Mouse (Mus musculus): ENCODE measurements around the gene Scarf1. TPM values are rescaled to one million over a fixed set of nuclear protein-coding genes. Genes with fewer than 3 reads are reported as not detected.

The Scarf1 gene
- polyA plus RNA-seq, 1 experiment from 2014 or later = 4.2 TPM

DNA sequence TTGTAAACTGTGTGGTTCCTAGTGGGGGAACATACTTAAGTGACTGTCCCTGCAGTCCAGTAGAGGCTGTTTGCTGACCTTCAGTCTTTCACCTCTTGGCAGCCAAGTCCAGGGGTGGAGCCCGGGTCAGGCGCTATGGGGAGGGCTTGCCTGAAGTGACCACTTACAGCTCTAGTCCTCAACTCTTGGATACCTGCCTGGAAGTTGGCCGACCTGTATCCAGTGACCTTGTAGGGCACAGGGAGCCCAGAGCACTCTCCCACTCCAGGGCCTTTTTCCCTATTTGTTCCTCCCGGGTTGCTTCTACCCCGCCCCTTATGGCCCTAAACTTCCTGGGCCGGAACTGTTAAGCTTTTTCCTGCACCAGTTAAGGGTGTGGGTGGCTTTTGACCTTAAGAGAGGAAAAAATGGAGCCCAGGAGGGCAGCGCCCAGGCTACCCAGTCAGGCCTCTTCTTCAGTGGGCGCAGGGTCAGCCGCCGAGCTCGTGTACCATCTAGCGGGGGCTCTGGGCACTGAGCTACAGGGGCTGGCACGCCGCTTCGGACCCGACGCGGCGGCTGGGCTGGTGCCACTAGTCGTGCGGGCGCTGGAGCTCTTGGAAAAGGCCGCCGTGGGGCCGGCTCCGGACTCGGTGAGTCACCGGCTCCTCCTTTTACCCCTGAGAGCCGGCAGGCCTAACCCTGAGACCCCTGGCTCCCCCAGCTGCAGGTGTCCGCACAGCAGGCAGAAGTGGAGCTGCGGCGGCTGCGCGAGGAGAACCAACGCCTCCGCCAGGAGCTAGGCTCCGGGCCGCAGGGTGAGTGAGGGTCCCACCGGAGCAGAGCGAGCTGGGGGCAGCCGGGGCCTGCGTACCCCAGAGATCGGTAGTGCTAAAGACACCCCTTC is 3.4 kb upstream of the Scarf1 start, which contains the start of gene Rilp:
TSS of gene Rilp (plus strand) at position 354 of the 886 bp plus-strand sequence.
- Histone ChIP-seq H3K9ac (peak within 1 kb of the TSS; percentile 57), H3K4me2 (replicated peaks) (peak within 1 kb of the TSS; percentile 83), H3K27me3 (ENCODE audit: control insufficient read depth, insufficient read depth, low read length) (no peaks in the 10 kb centered on the region), H3K36me3 (replicated peaks; ENCODE audit: control insufficient read depth, insufficient read depth) (peaks cover 51% of the 10 kb centered on the region), H3K9me3 (ENCODE audit: control insufficient read depth, low read length) (no peaks in the 10 kb centered on the region), H3K27ac (peak within 1 kb of the TSS; percentile 69), H3K4me1 (replicated peaks; ENCODE audit: control insufficient read depth, insufficient read depth, low read length) (peaks cover 7% of the 10 kb centered on the region), H3K4me3 (replicated peaks; ENCODE audit: low read length) (peak within 1 kb of the TSS; percentile 36)
- DNase-seq (ENCODE audit: low spot score) (peak; percentile 51), ATAC-seq (ENCODE audit: low FRiP score) (peak; percentile 82)
- 2% methylated on average over 43 of the region's 43 CpGs for WGBS

- peak overlapping the region; percentile 57 for H3K9ac ChIP-seq
- H3K4me1 ChIP-seq (replicated peaks; ENCODE audit: control insufficient read depth, insufficient read depth, low read length) = peaks cover 7% of the 10 kb centered on the region
- H3K4me2 ChIP-seq (replicated peaks) = peak overlapping the region; percentile 83
- WGBS = 3% methylated on average over 23 of the region's 24 CpGs
- H3K36me3 ChIP-seq (replicated peaks; ENCODE audit: control insufficient read depth, insufficient read depth) = peaks cover 44% of the 10 kb centered on the region
- H3K27ac ChIP-seq = peak overlapping the region; percentile 69
- H3K4me3 ChIP-seq (replicated peaks; ENCODE audit: low read length) = peak overlapping the region; percentile 36
- no peaks in the 10 kb centered on the region for H3K27me3 ChIP-seq (ENCODE audit: control insufficient read depth, insufficient read depth, low read length)
- peak; percentile 91 for ATAC-seq (ENCODE audit: low FRiP score)
- H3K9me3 ChIP-seq (ENCODE audit: control insufficient read depth, low read length) = no peaks in the 10 kb centered on the region
- DNase-seq (ENCODE audit: low spot score) = peak; percentile 90
Measured at GRCm38 (mm10) chr11:75510627-75510993, 2.7 kb upstream of the Scarf1 start.

- Histone ChIP-seq H3K27ac (no peak overlapping the region), H3K27me3 (ENCODE audit: control insufficient read depth, insufficient read depth, low read length) (no peaks in the 10 kb centered on the region), H3K9ac (no peak overlapping the region), H3K36me3 (replicated peaks; ENCODE audit: control insufficient read depth, insufficient read depth) (peaks cover 38% of the 10 kb centered on the region), H3K9me3 (ENCODE audit: control insufficient read depth, low read length) (no peaks in the 10 kb centered on the region), H3K4me3 (replicated peaks; ENCODE audit: low read length) (no peak overlapping the region; the same call in 1 of the 2 replicates), H3K4me2 (replicated peaks) (no peak overlapping the region), H3K4me1 (replicated peaks; ENCODE audit: control insufficient read depth, insufficient read depth, low read length) (peaks cover 7% of the 10 kb centered on the region)
- ATAC-seq (ENCODE audit: low FRiP score) (no peak), DNase-seq (ENCODE audit: low spot score) (no peak)
- 88% methylated on average over 6 of the region's 6 CpGs for WGBS
Measured at GRCm38 (mm10) chr11:75511213-75511612, 2.1 kb upstream of the Scarf1 start.

- Histone ChIP-seq H3K4me2 (replicated peaks) (no peak overlapping the region), H3K27ac (no peak overlapping the region), H3K36me3 (replicated peaks; ENCODE audit: control insufficient read depth, insufficient read depth) (peaks cover 28% of the 10 kb centered on the region), H3K9ac (no peak overlapping the region), H3K4me1 (replicated peaks; ENCODE audit: control insufficient read depth, insufficient read depth, low read length) (peaks cover 7% of the 10 kb centered on the region), H3K9me3 (ENCODE audit: control insufficient read depth, low read length) (no peaks in the 10 kb centered on the region), H3K4me3 (replicated peaks; ENCODE audit: low read length) (no peak overlapping the region), H3K27me3 (ENCODE audit: control insufficient read depth, insufficient read depth, low read length) (no peaks in the 10 kb centered on the region)
- ATAC-seq (ENCODE audit: low FRiP score) (no peak), DNase-seq (ENCODE audit: low spot score) (no peak)
- 83% methylated on average over 9 of the region's 9 CpGs for WGBS
Measured at GRCm38 (mm10) chr11:75512301-75513018, 880 bp upstream of the Scarf1 start.

DNA sequence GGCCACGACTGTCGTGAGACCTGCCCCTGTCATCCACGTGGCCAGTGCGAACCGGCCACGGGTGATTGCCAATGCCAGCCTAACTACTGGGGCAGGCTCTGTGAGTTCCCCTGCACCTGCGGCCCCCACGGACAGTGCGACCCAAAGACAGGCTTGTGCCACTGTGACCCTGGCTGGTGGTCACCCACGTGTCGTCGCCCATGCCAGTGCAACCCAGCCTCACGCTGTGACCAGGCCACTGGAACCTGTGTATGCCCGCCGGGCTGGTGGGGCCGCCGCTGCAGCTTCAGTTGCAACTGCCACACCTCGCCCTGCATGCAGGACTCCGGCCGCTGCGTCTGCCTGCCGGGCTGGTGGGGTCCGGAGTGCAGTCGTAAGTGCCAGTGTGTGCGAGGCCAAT is 1.8 kb downstream of the Scarf1 start:
- Histone ChIP-seq H3K27me3 (ENCODE audit: control insufficient read depth, insufficient read depth, low read length) (no peaks in the 10 kb centered on the region), H3K9ac (no peak overlapping the region), H3K4me2 (replicated peaks) (no peak overlapping the region), H3K36me3 (replicated peaks; ENCODE audit: control insufficient read depth, insufficient read depth) (0 out of 2 replicates have a peak, but pooled peaks cover 5% of the 10 kb centered on the region), H3K9me3 (ENCODE audit: control insufficient read depth, low read length) (no peaks in the 10 kb centered on the region), H3K4me1 (replicated peaks; ENCODE audit: control insufficient read depth, insufficient read depth, low read length) (no peaks in the 10 kb centered on the region), H3K4me3 (replicated peaks; ENCODE audit: low read length) (no peak overlapping the region), H3K27ac (no peak overlapping the region)
- DNase-seq (ENCODE audit: low spot score) = no peak
- 92% methylated on average over 25 of the region's 25 CpGs for WGBS
- ATAC-seq (ENCODE audit: low FRiP score) = no peak

- H3K4me1 ChIP-seq (replicated peaks; ENCODE audit: control insufficient read depth, insufficient read depth, low read length) = no peaks in the 10 kb centered on the region
- H3K4me3 ChIP-seq (replicated peaks; ENCODE audit: low read length) = no peak overlapping the region
- no peak overlapping the region for H3K9ac ChIP-seq
- no peak overlapping the region for H3K27ac ChIP-seq
- DNase-seq (ENCODE audit: low spot score) (no peak), ATAC-seq (ENCODE audit: low FRiP score) (no peak)
- H3K27me3 ChIP-seq (ENCODE audit: control insufficient read depth, insufficient read depth, low read length) = no peaks in the 10 kb centered on the region
- no peaks in the 10 kb centered on the region for H3K9me3 ChIP-seq (ENCODE audit: control insufficient read depth, low read length)
- H3K4me2 ChIP-seq (replicated peaks) = no peak overlapping the region
- 79% methylated on average over 15 of the region's 15 CpGs for WGBS
- no peaks in the 10 kb centered on the region for H3K36me3 ChIP-seq (replicated peaks; ENCODE audit: control insufficient read depth, insufficient read depth)
Measured at GRCm38 (mm10) chr11:75519834-75520633, 6.7 kb downstream of the Scarf1 start.

GRCm38 (mm10) chr11:75521609-75522008 is 8.3 kb downstream of the Scarf1 start:
- Histone ChIP-seq H3K36me3 (replicated peaks; ENCODE audit: control insufficient read depth, insufficient read depth) (no peaks in the 10 kb centered on the region), H3K4me2 (replicated peaks) (no peak overlapping the region), H3K9me3 (ENCODE audit: control insufficient read depth, low read length) (no peaks in the 10 kb centered on the region), H3K4me1 (replicated peaks; ENCODE audit: control insufficient read depth, insufficient read depth, low read length) (no peaks in the 10 kb centered on the region), H3K27me3 (ENCODE audit: control insufficient read depth, insufficient read depth, low read length) (no peaks in the 10 kb centered on the region), H3K27ac (no peak overlapping the region), H3K4me3 (replicated peaks; ENCODE audit: low read length) (no peak overlapping the region), H3K9ac (no peak overlapping the region)
- WGBS = 85% methylated on average over 4 of the region's 4 CpGs
- ATAC-seq (ENCODE audit: low FRiP score) (no peak), DNase-seq (ENCODE audit: low spot score) (no peak)

DNA sequence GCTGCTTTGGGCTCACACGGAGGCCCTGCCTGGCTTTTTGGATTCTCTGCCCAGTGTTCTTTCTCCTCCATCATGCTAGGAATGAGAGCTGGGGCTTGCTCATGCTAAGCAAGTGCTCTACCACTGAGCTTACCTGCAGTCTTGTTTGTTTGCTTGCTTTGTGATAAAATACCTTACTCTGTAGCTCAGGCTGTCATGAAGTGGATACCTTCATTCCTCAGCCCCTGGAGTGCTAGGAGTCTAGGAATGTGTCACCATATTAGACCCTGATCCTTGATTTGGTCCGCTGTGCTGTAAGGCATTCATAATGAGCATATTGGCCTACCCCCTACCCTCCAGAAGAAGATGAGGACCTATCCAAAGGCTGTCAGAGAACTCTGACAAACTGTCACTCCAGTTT is 9.5 kb downstream of the Scarf1 start:
- Histone ChIP-seq H3K27ac (no peak overlapping the region), H3K9ac (no peak overlapping the region), H3K27me3 (ENCODE audit: control insufficient read depth, insufficient read depth, low read length) (no peaks in the 10 kb centered on the region), H3K4me1 (replicated peaks; ENCODE audit: control insufficient read depth, insufficient read depth, low read length) (no peaks in the 10 kb centered on the region), H3K4me3 (replicated peaks; ENCODE audit: low read length) (no peak overlapping the region), H3K4me2 (replicated peaks) (no peak overlapping the region), H3K36me3 (replicated peaks; ENCODE audit: control insufficient read depth, insufficient read depth) (no peaks in the 10 kb centered on the region), H3K9me3 (ENCODE audit: control insufficient read depth, low read length) (no peaks in the 10 kb centered on the region)
- ATAC-seq (ENCODE audit: low FRiP score) = no peak
- 89% methylated on average over 2 of the region's 2 CpGs for WGBS
- no peak for DNase-seq (ENCODE audit: low spot score)

All from hindbrain, embryonic 14.5 days (tissue).